Mouse (Mus musculus): ENCODE measurements around the gene Cnppd1.

Gene Cnppd1

GRCm38 (mm10) chr1:75142301-75143261, at the start of gene Cnppd1, which contains the start of gene Retreg2:
Gene Cnppd1, minus strand, starts transcription at chr1:75142711.
Gene Retreg2, plus strand, starts transcription at chr1:75142778.
- peak; percentile 98 for DNase-seq

GRCm38 (mm10) chr1:75191622-75192402, 49.3 kb upstream of the Cnppd1 start, which contains the start of the genes Ankzf1 and Atg9a:
Gene Ankzf1, plus strand, starts transcription at chr1:75192151.
Gene Atg9a, minus strand, starts transcription at chr1:75192196.
- peak; percentile 93 to 96 for DNase-seq

GRCm38 (mm10) chr1:75191258-75191621, 48.7 kb upstream of the Cnppd1 start:
- DNase-seq: no peak

GRCm38 (mm10) chr1:75190577-75190976, 48.1 kb upstream of the Cnppd1 start:
- DNase-seq: no peak

- DNase-seq: no peak
Measured at GRCm38 (mm10) chr1:75187914-75188483, 45.5 kb upstream of the Cnppd1 start.

- no peak for DNase-seq
Measured at GRCm38 (mm10) chr1:75187126-75187525, 44.6 kb upstream of the Cnppd1 start.

GRCm38 (mm10) chr1:75185495-75185894, 43.0 kb upstream of the Cnppd1 start:
- peak in 1 of 2 experiments; percentile 36 for DNase-seq

GRCm38 (mm10) chr1:75182160-75182559, 39.6 kb upstream of the Cnppd1 start:
- peak in 1 of 2 experiments; percentile 42 for DNase-seq

- peak in 1 of 2 experiments; percentile 44 for DNase-seq
Measured at GRCm38 (mm10) chr1:75181377-75181870, 38.9 kb upstream of the Cnppd1 start.

- DNase-seq: no peak
Measured at GRCm38 (mm10) chr1:75180741-75181140, 38.2 kb upstream of the Cnppd1 start.

GRCm38 (mm10) chr1:75180105-75180590, 37.6 kb upstream of the Cnppd1 start, which contains the start of gene Abcb6:
Gene Abcb6, minus strand, starts transcription at chr1:75180392.
- peak; percentile 92 to 93 for DNase-seq

- DNase-seq: peak; percentile 96 to 98
Measured at GRCm38 (mm10) chr1:75179334-75180104, 37.0 kb upstream of the Cnppd1 start.

GRCm38 (mm10) chr1:75168472-75169464, 26.3 kb upstream of the Cnppd1 start, which contains the start of gene Zfand2b:
Gene Zfand2b, plus strand, starts transcription at chr1:75168646.
- peak; percentile 98 to 99 for DNase-seq

- no peak for DNase-seq
Measured at GRCm38 (mm10) chr1:75168093-75168471, 25.6 kb upstream of the Cnppd1 start.

- no peak for DNase-seq
Measured at GRCm38 (mm10) chr1:75160256-75160617, 17.7 kb upstream of the Cnppd1 start.

- no peak for DNase-seq
Measured at GRCm38 (mm10) chr1:75159540-75160255, 17.2 kb upstream of the Cnppd1 start.

- no peak for DNase-seq
Measured at GRCm38 (mm10) chr1:75158990-75159389, 16.5 kb upstream of the Cnppd1 start.

GRCm38 (mm10) chr1:75155837-75156236, 13.3 kb upstream of the Cnppd1 start:
- peak; percentile 40 to 49 for DNase-seq

GRCm38 (mm10) chr1:75148727-75149126, 6.2 kb upstream of the Cnppd1 start:
- no peak for DNase-seq

All from cerebellum, postnatal 10 days (tissue).